Mouse (Mus musculus) cerebellum, adult 2 months (tissue): ENCODE results near the gene Dnah17.

ENCODE experiments used
- CTCF ChIP-seq: fragments of 200-500 bp; IDR thresholded peaks from 2 replicates; pipeline ENCODE4 v1.5.1; 2011; ENCODE audit warnings: low read depth, mild to moderate bottlenecking, control low read depth, low read length, moderate library complexity, borderline replicate concordance; ENCODE audit not compliant: insufficient read depth
- POLR2A ChIP-seq: fragments of 200-500 bp; IDR thresholded peaks from 2 replicates; pipeline ENCODE4 v1.6.1; 2011; ENCODE audit warnings: low read length, control low read depth, borderline replicate concordance; ENCODE audit not compliant: insufficient read depth

GRCm38 (mm10) chr11:118079750-118080149 is 50.7 kb downstream of the Dnah17 start:
- TF ChIP-seq CTCF (no peak), POLR2A (no peak)
